Mouse (Mus musculus) yolk sac, embryonic 10.5 days (tissue): ENCODE results near the gene Rngtt.
A peak's percentile ranks its signal among the peaks of the same experiment; 100 is the strongest.
"Not testable (repeated sequence)": the region's sequence is repeated elsewhere in the genome, so short reads cannot be mapped to it uniquely, and the experiment has no call there.

Experiments used
- DNase-seq: peaks from one replicate; pipeline ENCODE4 v3.0.0-alpha.2; 2017; ENCODE audit warnings: low spot score

The Rngtt gene

GRCm38 (mm10) chr4:33310840-33311437 is 828 bp downstream of the Rngtt start:
- DNase-seq = no peak

GRCm38 (mm10) chr4:33314150-33314549 is 4.0 kb downstream of the Rngtt start:
- not testable (repeated sequence) for DNase-seq

GRCm38 (mm10) chr4:33315840-33316239 is 5.7 kb downstream of the Rngtt start:
- DNase-seq = no peak

GRCm38 (mm10) chr4:33331147-33331546 is 21.0 kb downstream of the Rngtt start:
- no peak for DNase-seq

- DNase-seq = no peak
These were observed 22.9 kb downstream of the Rngtt start for GRCm38 (mm10) chr4:33332956-33333455.

- peak; percentile 40 for DNase-seq
These were observed 27.9 kb downstream of the Rngtt start for GRCm38 (mm10) chr4:33337999-33338398.

- DNase-seq = no peak
These were observed 33.0 kb downstream of the Rngtt start for GRCm38 (mm10) chr4:33342877-33343731.

GRCm38 (mm10) chr4:33343732-33344057 is 33.6 kb downstream of the Rngtt start:
- DNase-seq = peak; percentile 17

GRCm38 (mm10) chr4:33363451-33363850 is 53.3 kb downstream of the Rngtt start:
- no peak for DNase-seq

GRCm38 (mm10) chr4:33374916-33375315 is 64.8 kb downstream of the Rngtt start:
- no peak for DNase-seq

- peak; percentile 8 for DNase-seq
These were observed 67.5 kb downstream of the Rngtt start for GRCm38 (mm10) chr4:33377642-33378041.

GRCm38 (mm10) chr4:33378894-33379293 is 68.8 kb downstream of the Rngtt start:
- no peak for DNase-seq

GRCm38 (mm10) chr4:33388899-33389298 is 78.8 kb downstream of the Rngtt start:
- DNase-seq = no peak

GRCm38 (mm10) chr4:33390660-33391059 is 80.5 kb downstream of the Rngtt start:
- DNase-seq = no peak

GRCm38 (mm10) chr4:33393437-33393836 is 83.3 kb downstream of the Rngtt start:
- no peak for DNase-seq

- peak; percentile 69 for DNase-seq
These were observed 86.4 kb downstream of the Rngtt start for GRCm38 (mm10) chr4:33396222-33397176.

GRCm38 (mm10) chr4:33405723-33406293 is 95.7 kb downstream of the Rngtt start:
- DNase-seq = no peak

GRCm38 (mm10) chr4:33413791-33414190 is 103.7 kb downstream of the Rngtt start:
- no peak for DNase-seq

- DNase-seq = no peak
These were observed 104.7 kb downstream of the Rngtt start for GRCm38 (mm10) chr4:33414781-33415180.

GRCm38 (mm10) chr4:33417391-33417790 is 107.3 kb downstream of the Rngtt start:
- no peak for DNase-seq

- no peak for DNase-seq
These were observed 109.5 kb downstream of the Rngtt start for GRCm38 (mm10) chr4:33419644-33420043.

- DNase-seq = no peak
These were observed 118.7 kb downstream of the Rngtt start for GRCm38 (mm10) chr4:33428856-33429255.
